Mouse (Mus musculus): ENCODE measurements around the gene Katnal1.

Gene Katnal1

GRCm38 (mm10) chr5:148954314-148955060 lies 25.4 kb upstream of the Katnal1 start:
- DNase-seq = no peak

- DNase-seq = no peak
Measured at GRCm38 (mm10) chr5:148953098-148953497, 24.0 kb upstream of the Katnal1 start.

GRCm38 (mm10) chr5:148952419-148952818 lies 23.3 kb upstream of the Katnal1 start:
- peak; percentile 72 for DNase-seq

DNA sequence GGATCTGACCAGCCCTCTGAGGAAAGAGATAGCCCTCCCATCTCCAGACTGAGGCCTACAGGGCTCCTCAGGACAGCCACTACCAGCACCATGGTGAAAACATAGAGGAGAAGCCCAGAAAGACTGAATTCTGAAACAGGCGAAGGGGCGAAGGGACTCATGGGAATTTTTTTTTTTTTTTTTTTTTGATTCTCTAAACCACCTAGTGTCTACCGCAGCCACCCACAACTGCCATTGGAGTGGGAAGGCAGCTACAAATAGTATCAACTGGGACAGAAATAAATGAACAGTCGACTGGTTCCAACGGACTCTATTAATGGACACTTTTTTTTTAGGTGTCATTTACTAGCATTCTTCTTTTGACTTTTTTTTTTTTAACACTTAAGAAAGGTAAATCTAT lies 22.2 kb upstream of the Katnal1 start:
- no peak for DNase-seq

- no peak for DNase-seq
Measured at GRCm38 (mm10) chr5:148950064-148950463, 20.9 kb upstream of the Katnal1 start.

DNA sequence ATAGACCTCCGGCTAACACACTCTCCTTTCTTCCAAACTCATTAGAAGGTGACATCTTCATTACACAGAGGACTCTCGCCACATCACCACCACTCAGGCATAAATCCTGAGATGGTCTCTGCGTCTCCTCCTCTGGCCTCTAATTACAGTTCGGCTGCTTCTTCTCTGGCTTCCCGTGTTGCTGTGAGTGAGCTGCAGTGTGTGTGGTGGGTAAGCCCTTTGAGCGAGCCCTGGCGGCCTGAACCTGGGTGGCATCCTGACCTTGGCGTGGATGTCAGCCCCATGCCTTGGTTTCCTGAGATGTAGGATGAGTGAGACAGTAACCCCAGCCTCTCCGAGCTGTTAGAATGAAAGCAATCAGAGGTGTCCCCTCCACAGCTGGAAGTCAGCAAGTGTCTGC lies 19.5 kb upstream of the Katnal1 start:
- DNase-seq = no peak

GRCm38 (mm10) chr5:148947412-148947811 lies 18.3 kb upstream of the Katnal1 start:
- no peak for DNase-seq

DNA sequence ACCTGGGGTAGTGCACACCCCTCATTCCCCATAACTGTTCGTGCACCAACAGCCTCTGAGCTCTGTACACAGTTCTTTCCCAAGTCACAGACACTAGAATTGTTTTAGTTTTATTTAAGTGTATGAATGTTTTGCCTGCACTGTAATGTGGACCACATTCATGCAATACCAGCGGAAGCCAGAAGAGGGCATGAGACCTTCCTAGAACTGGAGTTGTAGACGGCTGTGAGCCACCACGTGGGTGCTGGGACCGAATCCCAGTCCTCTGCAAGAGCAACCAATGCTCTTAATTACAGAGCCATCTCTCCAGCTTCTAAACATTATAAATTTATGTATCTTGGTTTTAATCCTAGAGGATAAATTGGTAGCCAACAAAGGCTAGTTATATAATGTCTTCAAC lies 17.7 kb upstream of the Katnal1 start:
- peak; percentile 60 for DNase-seq

GRCm38 (mm10) chr5:148945735-148946134 lies 16.6 kb upstream of the Katnal1 start:
- DNase-seq = no peak

- DNase-seq = no peak
Measured at GRCm38 (mm10) chr5:148944024-148944423, 14.9 kb upstream of the Katnal1 start.

DNA sequence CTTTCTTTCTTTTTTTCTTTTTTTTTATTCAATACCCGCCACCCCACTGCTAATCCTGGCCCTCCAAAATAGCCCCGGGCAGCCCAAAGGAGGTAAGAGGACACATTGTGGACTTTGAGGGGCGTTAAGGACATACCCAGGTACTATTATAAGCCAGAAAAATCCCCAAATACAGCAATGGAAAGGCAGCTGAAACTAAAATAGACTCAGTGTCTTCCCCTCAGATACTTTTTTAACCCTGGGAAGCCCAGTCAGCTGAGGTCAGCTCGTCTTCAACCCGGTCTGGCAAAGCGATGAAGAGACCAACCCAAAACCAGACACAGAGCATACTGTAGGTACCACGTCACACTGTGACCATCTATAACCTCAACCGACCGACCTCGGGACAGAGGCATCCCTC lies 14.3 kb upstream of the Katnal1 start:
- DNase-seq = no peak

DNA sequence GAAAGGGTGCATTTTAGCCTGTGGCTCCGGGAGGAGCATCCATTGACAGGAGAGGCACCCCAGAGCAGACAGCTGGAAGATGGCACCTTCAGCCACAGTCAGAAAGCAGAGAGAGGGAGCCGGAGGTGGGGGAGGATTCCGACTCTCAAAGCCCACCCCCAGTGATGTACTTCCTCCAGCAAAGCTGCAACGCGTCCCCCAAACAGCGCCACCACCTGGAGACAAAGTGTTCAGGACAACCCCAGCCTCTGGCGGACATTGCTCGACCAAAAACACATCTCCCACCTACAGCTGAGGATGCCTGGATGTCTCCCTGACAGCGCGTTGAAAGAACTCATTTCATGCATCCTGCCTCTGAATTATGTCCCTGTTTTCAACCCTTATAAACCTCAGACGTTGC lies 13.8 kb upstream of the Katnal1 start:
- no peak for DNase-seq

- no peak for DNase-seq
Measured at GRCm38 (mm10) chr5:148942305-148942704, 13.2 kb upstream of the Katnal1 start.

GRCm38 (mm10) chr5:148941867-148942266 lies 12.7 kb upstream of the Katnal1 start:
- no peak for DNase-seq

GRCm38 (mm10) chr5:148939948-148940382 lies 10.8 kb upstream of the Katnal1 start:
- DNase-seq = no peak

DNA sequence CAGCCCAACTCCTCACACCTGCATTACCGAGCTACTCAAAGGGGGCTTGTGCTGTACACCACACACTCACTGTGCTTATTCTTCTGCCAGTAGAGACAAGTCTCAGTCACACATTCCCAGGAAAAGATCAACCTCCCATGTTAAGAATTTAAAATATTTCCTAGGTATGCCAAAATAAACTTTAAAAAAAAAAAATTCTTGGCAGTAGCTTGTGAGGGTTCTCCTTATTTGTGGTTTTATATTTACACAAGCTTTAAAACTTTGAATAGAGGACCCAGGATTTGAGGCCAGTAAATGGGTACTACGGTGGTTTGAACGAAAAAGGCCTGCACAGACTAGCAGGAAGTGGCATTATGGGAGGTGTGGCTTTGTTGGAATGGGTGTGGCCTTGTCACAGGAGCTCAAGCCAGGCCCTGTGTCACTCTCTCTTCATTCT lies 7.4 kb upstream of the Katnal1 start:
- no peak for DNase-seq

DNA sequence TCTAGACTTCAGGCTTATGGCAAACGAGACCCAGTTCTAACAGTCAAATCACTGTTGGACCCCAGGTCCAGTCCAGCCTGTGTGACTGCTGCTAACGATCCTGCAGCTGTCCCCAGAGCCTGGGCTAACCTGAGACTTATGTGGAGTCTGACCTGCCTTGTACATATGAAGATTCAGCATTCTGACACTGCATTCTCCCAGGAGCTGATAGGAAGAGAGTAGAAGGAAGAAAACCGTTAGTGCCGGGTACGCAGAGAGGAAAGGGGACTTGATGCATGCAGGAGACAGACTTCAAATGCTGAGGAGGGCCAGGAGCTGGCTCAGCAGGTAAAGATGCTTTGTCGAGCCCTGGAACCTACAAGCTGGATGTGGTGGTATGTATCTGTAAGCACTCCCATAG lies 6.8 kb upstream of the Katnal1 start:
- no peak for DNase-seq

DNA sequence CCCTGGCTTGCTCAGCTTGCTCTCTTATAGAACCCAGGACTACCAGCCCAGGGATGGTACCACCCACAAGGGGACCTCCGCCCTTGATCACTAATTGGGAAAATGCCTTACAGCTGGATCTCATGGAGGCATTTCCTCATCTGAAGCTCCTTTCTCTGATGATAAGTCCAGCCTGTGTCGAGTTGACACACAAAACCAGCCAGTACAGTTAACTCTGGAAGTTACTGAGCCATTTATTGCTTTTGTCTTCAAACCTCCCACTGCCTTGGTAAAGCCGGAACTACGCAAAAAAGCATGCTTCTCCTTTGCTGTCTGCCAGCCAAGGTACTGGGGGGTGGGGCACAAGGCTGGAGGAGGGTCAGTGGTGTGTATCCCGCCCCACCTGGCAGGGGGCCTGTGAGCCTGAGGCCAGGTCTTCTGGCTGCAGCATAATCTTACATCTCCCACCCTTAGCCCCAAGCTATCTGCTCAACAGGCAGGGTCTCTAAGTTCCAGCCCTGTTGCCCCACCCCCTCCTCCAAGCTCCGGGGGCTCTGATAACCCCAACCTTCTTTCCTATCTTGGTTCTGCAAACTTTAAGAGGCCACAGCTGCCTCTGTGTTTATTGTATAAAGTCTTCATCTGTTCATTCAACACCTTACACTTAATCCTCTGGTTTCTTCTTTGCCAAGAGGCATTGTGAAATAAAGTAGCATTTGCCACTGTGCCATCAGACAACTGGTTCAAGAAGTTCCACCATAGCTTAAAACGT lies 6.1 kb upstream of the Katnal1 start:
- no peak for DNase-seq

GRCm38 (mm10) chr5:148934457-148934856 lies 5.3 kb upstream of the Katnal1 start:
- no peak for DNase-seq

DNA sequence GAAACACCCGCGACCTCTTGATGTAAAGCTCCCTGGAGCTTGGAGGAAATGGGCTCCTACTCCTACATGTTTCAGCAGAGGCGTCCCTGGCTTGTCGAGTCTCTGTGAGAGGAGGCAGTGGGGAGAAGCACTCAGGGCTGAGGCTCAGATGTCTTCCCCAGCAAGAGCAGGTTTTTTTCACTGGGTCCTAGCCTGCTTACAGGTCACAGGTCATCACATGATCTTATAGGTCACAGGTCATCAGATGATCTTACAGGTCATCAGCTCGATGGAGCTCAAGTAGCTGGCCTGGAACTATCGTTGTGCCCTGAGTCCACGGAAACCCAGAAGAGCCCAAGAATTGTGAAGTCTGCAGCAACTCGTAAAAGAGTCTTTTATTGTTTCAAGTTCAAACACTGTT lies 4.6 kb upstream of the Katnal1 start:
- no peak for DNase-seq

- DNase-seq = no peak
Measured at GRCm38 (mm10) chr5:148931301-148931700, 2.2 kb upstream of the Katnal1 start.

DNA sequence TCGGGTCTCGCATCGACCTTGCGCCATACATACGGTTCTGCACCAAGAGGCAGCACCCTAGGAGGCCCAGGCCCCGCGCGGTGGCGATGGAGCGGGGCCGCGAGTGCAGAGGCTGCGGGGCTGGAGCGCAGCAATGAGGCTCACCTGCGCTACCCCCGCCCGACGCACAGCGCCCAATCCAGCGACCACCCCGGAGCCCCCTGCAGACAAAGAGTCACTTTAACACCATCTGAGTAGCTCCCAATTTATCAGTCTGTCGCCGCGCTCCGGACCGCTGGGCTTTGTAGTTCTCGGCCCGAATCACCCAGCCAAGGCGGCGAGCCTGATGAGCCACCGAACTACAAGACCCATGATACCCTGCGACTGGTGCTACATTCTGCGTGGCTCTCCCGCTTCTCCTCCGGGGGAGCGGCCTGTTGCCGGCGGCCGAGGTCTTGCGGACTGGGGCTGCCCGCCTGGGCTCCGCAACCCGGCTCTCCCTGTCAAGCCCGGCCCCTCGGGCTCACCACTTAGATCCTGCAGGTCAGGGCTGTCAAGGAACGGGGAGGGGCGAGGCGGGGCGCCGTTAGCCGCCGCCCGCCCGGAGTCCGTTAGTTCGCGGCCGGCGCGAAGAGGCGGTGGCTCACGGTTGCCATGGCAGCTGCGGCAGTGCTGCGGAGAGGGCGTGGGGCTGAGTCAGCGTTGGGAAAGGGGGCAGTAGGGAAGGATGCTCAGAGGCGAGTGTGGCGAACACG lies 571 bp downstream of the Katnal1 start:
- peak; percentile 91 for DNase-seq

- no peak for DNase-seq
Measured at GRCm38 (mm10) chr5:148927717-148928223, 1.4 kb downstream of the Katnal1 start.

Data from thymus, postnatal 25 days (tissue).